Mouse (Mus musculus) liver, embryonic 15.5 days (tissue): ENCODE results near the gene Afap1. TPM values are rescaled to one million over a fixed set of nuclear protein-coding genes. Genes with fewer than 3 reads are reported as not detected.

Source experiments
- ATAC-seq: fragments of 200-750 bp; cut with Nextera tagmentation; 2 replicates; pipeline ENCODE4 v1.8.0; 2017; ENCODE audit warnings: moderate number of reproducible peaks, mild to moderate bottlenecking, moderate library complexity; ENCODE audit not compliant: insufficient read depth
- H3K27ac ChIP-seq: fragments of 300-500 bp; sonication (generic); replicated peaks from 2 replicates; pipeline ENCODE4 v1.5.1; 2015; ENCODE audit warnings: mild to moderate bottlenecking, inconsistent platforms
- H3K27me3 ChIP-seq: fragments of 300-500 bp; sonication (generic); 2 replicates; pipeline ENCODE4 v1.6.1; 2015; ENCODE audit warnings: mild to moderate bottlenecking, inconsistent platforms
- H3K36me3 ChIP-seq: fragments of 300-500 bp; sonication (generic); replicated peaks from 2 replicates; pipeline ENCODE4 v1.6.1; 2015; ENCODE audit warnings: moderate library complexity, mild to moderate bottlenecking, inconsistent platforms
- H3K4me1 ChIP-seq: fragments of 300-500 bp; sonication (generic); replicated peaks from 2 replicates; pipeline ENCODE4 v1.6.1; 2015; ENCODE audit warnings: inconsistent platforms
- H3K4me2 ChIP-seq: fragments of 300-500 bp; sonication (generic); 2 replicates; pipeline ENCODE4 v1.6.1; 2015; ENCODE audit warnings: moderate library complexity, mild to moderate bottlenecking, inconsistent platforms
- H3K4me3 ChIP-seq: fragments of 300-500 bp; sonication (generic); replicated peaks from 2 replicates; pipeline ENCODE4 v1.5.1; 2015; ENCODE audit warnings: mild to moderate bottlenecking, inconsistent platforms
- H3K9ac ChIP-seq: fragments of 300-500 bp; sonication (generic); 2 replicates; pipeline ENCODE4 v1.6.1; 2015; ENCODE audit warnings: moderate library complexity, mild to moderate bottlenecking, inconsistent platforms
- H3K9me3 ChIP-seq: fragments of 300-500 bp; sonication (generic); replicated peaks from 2 replicates; pipeline ENCODE4 v1.6.1; 2016; ENCODE audit warnings: inconsistent platforms
- WGBS: fragments of 180-500 bp; shearing (Covaris S2); methylation state at CpG from one replicate; pipeline ENCODE4 v1.1.7; 2015; ENCODE audit warnings: mixed read lengths; ENCODE audit not compliant: insufficient replicate concordance; 5-methylcytosine and 5-hydroxymethylcytosine counted together
- polyA plus RNA-seq: library from polyadenylated mRNA; unstranded; fragments of >200 nt; fragmentation: Nextera tagmentation; extraction: Ambion mirVana; gene quantifications from 2 replicates; pipeline ENCODE4 v1.2.1, GENCODE M21; 2015

The Afap1 gene
- polyA plus RNA-seq, 1 experiment from 2014 or later: 1.2 TPM

DNA sequence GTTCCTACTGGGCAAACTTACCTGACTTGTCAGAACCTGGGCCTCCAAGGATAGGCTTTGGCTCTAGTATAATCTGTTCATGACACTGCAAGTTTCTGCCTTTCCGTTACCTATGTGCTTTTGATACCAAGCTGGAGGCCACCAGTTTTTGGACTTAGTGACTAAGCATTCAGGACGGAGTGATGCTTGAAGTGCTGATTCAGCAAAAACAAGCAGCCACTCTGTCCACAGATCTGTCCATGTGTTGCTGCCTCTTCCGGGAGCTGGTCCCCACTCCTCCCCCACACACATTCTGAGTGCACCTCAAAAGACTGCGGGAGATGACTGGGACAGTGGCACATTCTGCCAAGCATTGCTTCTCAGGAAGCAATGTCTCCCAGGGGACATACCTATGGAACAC is 116.3 kb downstream of the Afap1 start:
- no peaks in the 10 kb centered on the region for H3K4me1 ChIP-seq
- no peak overlapping the region for H3K27ac ChIP-seq
- no peak overlapping the region for H3K4me3 ChIP-seq
- no peak for ATAC-seq
- no peaks in the 10 kb centered on the region for H3K36me3 ChIP-seq
- no peaks in the 10 kb centered on the region for H3K27me3 ChIP-seq
- H3K9me3 ChIP-seq: no peaks in the 10 kb centered on the region
- WGBS: 65% methylated on average over 4 of the region's 4 CpGs
- no peak overlapping the region for H3K4me2 ChIP-seq
- H3K9ac ChIP-seq: no peak overlapping the region

DNA sequence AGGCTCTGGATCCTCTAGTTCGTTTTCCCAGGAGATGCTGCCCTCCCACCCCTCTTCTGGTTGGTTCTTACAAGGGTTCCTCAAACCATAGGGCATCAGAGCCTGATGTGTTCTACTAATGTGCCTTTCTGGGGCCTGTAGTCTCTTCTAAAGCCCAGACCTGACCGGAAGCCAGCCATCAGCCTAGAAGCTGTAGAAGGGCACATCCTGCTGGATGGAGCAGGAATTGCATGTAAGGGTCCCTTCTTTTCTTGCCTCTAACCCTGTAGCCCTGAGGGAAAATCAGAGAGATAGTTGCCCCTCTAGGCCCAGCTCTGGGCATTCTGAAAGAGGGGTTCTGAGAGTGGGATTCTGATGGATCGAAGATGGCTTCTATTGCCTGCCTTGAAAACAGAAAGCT is 125.2 kb downstream of the Afap1 start:
- Histone ChIP-seq H3K27me3 (no peaks in the 10 kb centered on the region), H3K27ac (no peak overlapping the region), H3K4me1 (no peaks in the 10 kb centered on the region), H3K4me2 (no peak overlapping the region), H3K4me3 (no peak overlapping the region), H3K9ac (no peak overlapping the region), H3K36me3 (no peaks in the 10 kb centered on the region), H3K9me3 (no peaks in the 10 kb centered on the region)
- WGBS: 62% methylated on average over 3 of the region's 3 CpGs
- no peak for ATAC-seq

DNA sequence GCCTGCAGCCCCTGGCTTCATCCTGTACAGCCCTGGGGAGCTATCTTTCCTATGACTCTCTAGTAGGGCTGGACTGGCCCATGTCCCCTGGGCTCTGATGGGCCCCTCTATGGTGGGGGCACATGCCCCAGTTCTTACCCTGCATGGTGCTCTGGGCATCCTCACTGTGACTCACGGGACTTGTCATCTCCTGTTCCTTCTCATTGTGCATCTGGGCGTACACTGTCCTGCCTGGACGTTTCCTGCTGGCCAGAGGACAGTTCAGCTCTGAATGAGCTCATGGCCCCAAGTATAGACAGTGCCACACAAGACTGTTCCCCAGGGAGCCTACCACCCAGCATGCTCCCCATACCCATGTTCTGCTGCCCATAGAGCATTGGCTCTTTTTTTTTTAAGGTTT is 128.0 kb downstream of the Afap1 start:
- Histone ChIP-seq H3K9me3 (no peaks in the 10 kb centered on the region), H3K4me2 (no peak overlapping the region), H3K4me1 (no peaks in the 10 kb centered on the region), H3K9ac (no peak overlapping the region), H3K4me3 (no peak overlapping the region), H3K27me3 (no peaks in the 10 kb centered on the region), H3K27ac (no peak overlapping the region), H3K36me3 (no peaks in the 10 kb centered on the region)
- 53% methylated on average over 3 of the region's 3 CpGs for WGBS
- no peak for ATAC-seq

DNA sequence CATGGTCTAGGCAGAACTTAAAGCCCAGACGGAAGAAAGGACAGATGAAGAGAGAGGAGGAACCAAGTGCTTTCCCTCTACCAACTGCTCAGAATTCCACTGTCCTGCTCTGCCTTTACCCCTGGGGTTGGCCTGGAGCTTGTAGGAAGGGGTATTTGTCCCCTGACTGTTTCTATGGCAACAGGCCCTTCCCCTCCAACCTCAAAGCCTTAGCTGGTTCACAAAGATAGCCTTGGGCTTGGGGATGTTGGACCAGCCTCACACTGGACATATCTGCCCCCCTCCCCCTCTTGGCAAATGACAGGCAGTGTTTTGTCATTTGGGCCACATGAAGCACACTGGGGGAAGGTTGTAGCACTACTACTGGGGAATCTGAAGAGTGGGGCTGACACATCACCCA is 129.2 kb downstream of the Afap1 start:
- no peak overlapping the region for H3K9ac ChIP-seq
- WGBS: 50% methylated on average over 1 of the region's 1 CpGs
- no peak overlapping the region for H3K27ac ChIP-seq
- no peaks in the 10 kb centered on the region for H3K9me3 ChIP-seq
- H3K36me3 ChIP-seq: no peaks in the 10 kb centered on the region
- no peak for ATAC-seq
- no peaks in the 10 kb centered on the region for H3K4me1 ChIP-seq
- H3K4me3 ChIP-seq: no peak overlapping the region
- H3K4me2 ChIP-seq: no peak overlapping the region
- H3K27me3 ChIP-seq: no peaks in the 10 kb centered on the region

DNA sequence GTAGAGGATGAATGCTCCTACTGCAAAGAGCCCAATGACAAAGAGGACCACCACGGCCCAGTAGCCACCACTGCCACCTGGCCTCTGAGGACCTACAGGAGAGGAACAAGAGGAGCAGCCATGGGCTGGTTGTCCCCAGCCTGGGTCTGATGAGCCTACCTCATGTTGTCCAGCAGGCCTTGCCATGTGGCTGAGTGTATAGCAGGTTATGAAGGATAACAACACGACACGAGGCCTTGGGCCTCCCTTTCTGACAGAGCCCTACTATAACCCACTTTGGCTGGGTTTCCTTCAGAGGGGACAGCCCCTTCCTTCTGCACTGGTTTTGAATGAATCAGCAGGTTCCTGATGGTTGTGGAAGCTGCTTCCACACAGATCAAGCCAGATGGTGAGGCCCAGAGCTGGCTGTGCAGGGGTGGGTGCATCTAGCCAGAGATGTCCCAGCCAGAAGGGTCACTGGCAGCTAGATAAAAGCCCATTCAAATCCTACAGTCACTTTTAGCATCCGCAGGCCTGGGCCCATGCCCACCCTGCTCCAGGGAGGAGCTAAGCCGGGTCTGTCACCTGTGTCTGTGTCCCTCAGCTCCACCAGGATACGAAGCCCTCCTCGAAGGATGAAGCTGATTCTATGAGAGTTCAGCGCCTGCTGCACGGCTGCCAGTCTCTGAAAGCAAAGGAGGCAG is 131.0 kb downstream of the Afap1 start:
- WGBS: 62% methylated on average over 9 of the region's 9 CpGs

DNA sequence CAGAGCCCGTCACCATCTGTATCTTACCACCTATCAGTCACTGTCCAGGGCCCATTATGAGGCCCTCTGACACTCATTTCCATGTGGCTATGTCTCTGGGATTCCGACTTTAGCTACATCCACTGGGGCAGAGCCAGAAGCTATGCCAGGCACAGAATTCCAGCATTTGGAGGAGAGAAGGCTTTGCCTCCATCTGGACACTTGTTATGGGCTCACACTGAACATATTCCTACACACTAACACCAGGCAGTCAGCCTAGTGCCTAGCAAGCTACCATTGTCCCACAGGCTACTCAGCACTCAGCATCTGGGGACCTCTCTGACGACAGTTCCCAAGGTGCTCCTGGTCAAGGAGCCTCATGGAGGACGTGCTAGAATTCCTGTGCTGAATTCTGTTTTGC is 132.0 kb downstream of the Afap1 start:
- Histone ChIP-seq H3K9ac (no peak overlapping the region), H3K4me3 (no peak overlapping the region), H3K9me3 (no peaks in the 10 kb centered on the region), H3K27me3 (no peaks in the 10 kb centered on the region), H3K27ac (no peak overlapping the region), H3K4me2 (no peak overlapping the region), H3K4me1 (no peaks in the 10 kb centered on the region), H3K36me3 (no peaks in the 10 kb centered on the region)
- ATAC-seq: no peak
- WGBS: 61% methylated on average over 4 of the region's 4 CpGs

More for the DNA sequence above, 131.0 kb downstream of the Afap1 start:
- Histone ChIP-seq H3K9me3 (no peaks in the 10 kb centered on the region), H3K27me3 (no peaks in the 10 kb centered on the region), H3K4me1 (no peaks in the 10 kb centered on the region), H3K9ac (no peak overlapping the region), H3K4me2 (no peak overlapping the region), H3K4me3 (no peak overlapping the region), H3K36me3 (no peaks in the 10 kb centered on the region), H3K27ac (no peak overlapping the region)
- no peak for ATAC-seq

DNA sequence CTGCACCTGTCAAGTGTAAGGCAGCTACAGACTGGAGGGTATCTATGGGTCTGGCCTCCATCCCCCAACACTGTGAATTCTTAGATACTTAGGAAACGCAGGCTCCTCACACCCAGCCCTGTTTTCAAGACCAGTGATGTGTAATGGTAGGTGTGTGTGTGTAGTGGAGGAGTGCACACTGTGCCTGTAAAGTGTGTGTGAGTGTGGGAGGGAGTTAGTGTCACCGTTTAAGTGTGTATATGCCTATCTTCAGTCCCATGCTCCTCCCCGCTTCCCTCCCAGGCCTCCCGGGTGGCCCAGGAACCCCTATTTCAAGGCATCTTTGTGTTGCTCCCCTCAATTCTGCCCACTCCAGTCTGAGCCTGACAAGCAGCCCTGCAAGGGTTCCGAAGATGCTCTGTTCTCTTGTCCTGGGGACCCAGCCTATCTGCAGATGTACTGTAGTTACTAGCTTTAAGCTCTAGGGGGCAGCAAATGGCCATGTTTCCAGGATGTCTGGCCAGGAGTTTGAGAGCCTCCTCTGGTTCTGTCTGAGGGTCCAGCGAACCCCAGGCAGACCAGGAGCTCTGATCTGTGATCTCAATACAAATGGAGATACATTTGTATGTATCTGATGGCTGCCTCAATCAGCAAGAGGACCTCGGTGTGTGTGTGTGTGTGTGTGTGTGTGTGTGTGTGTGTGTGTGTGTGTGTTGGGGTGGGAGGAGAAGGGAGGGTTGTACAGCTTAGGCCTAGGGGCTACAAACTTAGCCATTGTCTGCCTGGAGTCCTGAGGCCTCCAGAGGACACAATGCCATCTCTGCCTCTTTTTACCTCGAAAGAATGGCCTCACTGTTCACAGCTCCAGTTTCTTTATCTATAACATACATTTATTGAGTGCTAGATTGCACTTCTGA is 140.7 kb downstream of the Afap1 start:
- no peaks in the 10 kb centered on the region for H3K36me3 ChIP-seq
- H3K4me3 ChIP-seq: no peak overlapping the region
- H3K9ac ChIP-seq: no peak overlapping the region
- H3K9me3 ChIP-seq: no peaks in the 10 kb centered on the region
- no peaks in the 10 kb centered on the region for H3K4me1 ChIP-seq
- H3K4me2 ChIP-seq: no peak overlapping the region
- no peak overlapping the region for H3K27ac ChIP-seq
- H3K27me3 ChIP-seq: no peaks in the 10 kb centered on the region
- WGBS: 38% methylated on average over 8 of the region's 8 CpGs
- ATAC-seq: no peak

DNA sequence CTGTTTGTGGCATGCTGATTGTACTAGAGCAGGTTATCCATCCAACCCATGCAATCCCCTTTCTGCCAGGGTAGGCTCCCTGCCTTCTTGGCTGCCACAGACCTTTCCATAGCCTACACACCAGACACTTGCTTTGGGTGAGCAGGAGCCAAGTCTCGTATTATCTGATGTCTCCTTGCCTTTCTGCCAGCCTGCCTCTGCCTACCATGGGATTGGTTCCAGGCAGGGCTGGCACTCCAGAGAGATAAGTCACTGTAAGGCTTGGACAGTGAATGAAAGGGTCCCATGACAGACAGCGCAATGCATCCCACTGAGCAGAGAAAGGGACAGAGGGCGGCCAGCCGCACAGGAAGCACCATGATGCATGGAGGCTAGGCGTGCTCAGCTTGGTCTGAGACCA is 146.5 kb downstream of the Afap1 start:
- Histone ChIP-seq H3K9ac (no peak overlapping the region), H3K4me2 (no peak overlapping the region), H3K9me3 (no peaks in the 10 kb centered on the region), H3K36me3 (no peaks in the 10 kb centered on the region), H3K4me1 (no peaks in the 10 kb centered on the region), H3K4me3 (no peak overlapping the region), H3K27me3 (no peaks in the 10 kb centered on the region), H3K27ac (no peak overlapping the region)
- no peak for ATAC-seq
- 72% methylated on average over 5 of the region's 5 CpGs for whole genome bisulfite sequencing

DNA sequence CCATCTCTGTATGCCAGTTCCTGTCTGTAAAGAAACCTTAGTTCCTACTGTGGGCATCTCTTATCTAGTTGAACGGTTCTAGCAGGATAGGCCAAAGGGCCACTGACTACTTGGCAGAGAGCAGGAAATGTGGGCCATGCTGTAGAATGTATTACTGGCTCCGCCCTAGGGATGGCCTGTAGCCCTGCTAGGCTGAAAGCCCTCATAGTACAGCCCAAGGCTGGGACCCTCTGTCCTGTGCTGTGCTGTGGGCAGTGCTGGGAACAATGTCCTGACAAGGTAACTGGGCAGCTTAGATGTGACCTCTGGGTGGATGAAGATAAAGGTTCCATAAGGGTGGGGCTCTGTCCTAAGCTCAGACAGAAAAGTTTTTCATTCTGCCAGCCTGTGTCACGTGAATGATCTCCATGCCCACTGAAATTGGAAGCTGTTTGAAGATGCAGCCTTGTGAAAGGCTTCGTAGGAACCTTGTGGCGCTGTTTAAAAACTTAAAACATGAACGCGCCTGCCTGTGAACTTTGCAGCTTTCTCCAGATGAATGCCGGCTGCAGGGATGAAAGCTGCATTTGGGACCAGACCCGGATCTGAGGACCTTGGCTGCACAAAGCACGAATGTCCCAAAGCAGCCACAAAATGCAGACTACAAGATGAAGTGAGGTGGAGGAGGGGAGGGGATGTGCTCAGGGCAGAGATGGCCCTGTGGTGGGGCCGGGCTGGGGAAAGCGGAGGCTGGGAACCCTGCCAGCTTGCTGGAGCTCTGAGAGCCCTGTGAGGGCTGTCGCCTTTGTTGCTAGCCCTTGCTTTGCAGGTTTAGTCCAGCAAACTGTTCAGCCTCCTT is 147.5 kb downstream of the Afap1 start:
- H3K4me1 ChIP-seq: no peaks in the 10 kb centered on the region
- ATAC-seq: no peak
- H3K36me3 ChIP-seq: no peaks in the 10 kb centered on the region
- H3K9me3 ChIP-seq: no peaks in the 10 kb centered on the region
- 56% methylated on average over 13 of the region's 13 CpGs for WGBS
- no peak overlapping the region for H3K4me3 ChIP-seq
- H3K27me3 ChIP-seq: no peaks in the 10 kb centered on the region
- no peak overlapping the region for H3K27ac ChIP-seq
- no peak overlapping the region for H3K9ac ChIP-seq
- no peak overlapping the region for H3K4me2 ChIP-seq

DNA sequence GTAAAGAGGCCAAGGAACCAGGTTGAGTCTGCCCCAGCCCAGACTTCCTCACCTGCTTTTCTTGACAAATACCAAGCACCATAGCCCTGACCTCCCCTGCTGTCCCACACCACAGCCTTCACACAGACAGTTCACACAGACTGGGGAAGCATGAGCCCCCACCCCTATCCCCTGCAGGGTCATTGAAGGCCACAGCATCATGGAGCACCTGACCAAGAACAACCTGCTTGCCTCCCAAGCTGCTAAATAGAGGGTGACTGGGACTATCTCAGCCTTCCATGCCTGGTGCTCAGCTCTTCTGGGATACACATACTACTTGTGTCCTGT is 148.1 kb downstream of the Afap1 start:
- H3K9me3 ChIP-seq: no peaks in the 10 kb centered on the region
- H3K27ac ChIP-seq: no peak overlapping the region
- H3K9ac ChIP-seq: no peak overlapping the region
- H3K4me2 ChIP-seq: no peak overlapping the region
- no peak overlapping the region for H3K4me3 ChIP-seq
- no peaks in the 10 kb centered on the region for H3K4me1 ChIP-seq
- H3K36me3 ChIP-seq: no peaks in the 10 kb centered on the region
- H3K27me3 ChIP-seq: no peaks in the 10 kb centered on the region
- no peak for ATAC-seq

DNA sequence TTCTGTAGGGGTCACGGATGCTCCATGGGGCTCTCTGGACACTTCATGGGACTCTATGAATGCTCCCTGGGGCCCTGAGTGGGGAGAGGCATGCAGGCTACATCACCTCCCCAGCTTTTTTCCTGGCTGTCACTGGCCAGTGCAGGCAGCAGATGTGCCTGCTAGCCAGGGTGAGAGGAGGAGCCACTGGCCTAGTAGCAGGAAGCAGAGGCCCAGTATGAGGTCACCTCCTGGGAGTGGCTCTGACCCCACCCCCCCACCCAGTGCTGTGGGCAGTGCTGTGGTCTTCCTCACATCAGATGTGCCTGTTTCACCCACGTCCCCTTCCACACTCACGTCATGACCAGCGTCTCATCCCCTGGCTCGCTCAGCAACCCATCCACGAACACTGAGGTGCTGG is 148.6 kb downstream of the Afap1 start:
- Histone ChIP-seq H3K4me1 (no peaks in the 10 kb centered on the region), H3K27me3 (no peaks in the 10 kb centered on the region), H3K36me3 (no peaks in the 10 kb centered on the region), H3K9me3 (no peaks in the 10 kb centered on the region), H3K9ac (no peak overlapping the region), H3K27ac (no peak overlapping the region), H3K4me2 (no peak overlapping the region), H3K4me3 (no peak overlapping the region)
- WGBS: 41% methylated on average over 6 of the region's 6 CpGs
- no peak for ATAC-seq
